Mouse (Mus musculus) spleen, adult 2 months (tissue): ENCODE results near the gene Abt1. TPM values are rescaled to one million over a fixed set of nuclear protein-coding genes. Genes with fewer than 3 reads are reported as not detected.

Experiments used
- DNase-seq, 2 experiments: peaks; one replicate each; pipeline versions ENCODE4 v3.0.0 to v3.0.0-alpha.2; 2012 to 2021; ENCODE audit warnings: low spot score in 2 of 2, low read depth in 1 of 2
- H3K27ac ChIP-seq: fragments of 200-500 bp; 2 replicates; pipeline ENCODE4 v1.5.1; 2012; ENCODE audit warnings: low read length, inconsistent platforms; ENCODE audit not compliant: insufficient read depth
- H3K27me3 ChIP-seq: fragments of 200-500 bp; 2 replicates; pipeline ENCODE4 v1.6.1; 2012; ENCODE audit warnings: mild to moderate bottlenecking, moderate library complexity, low read length, inconsistent platforms; ENCODE audit not compliant: control insufficient read depth, insufficient read depth
- H3K36me3 ChIP-seq: fragments of 200-500 bp; 2 replicates; pipeline ENCODE4 v1.6.1; 2012; ENCODE audit warnings: mild to moderate bottlenecking, low read length, inconsistent platforms; ENCODE audit not compliant: control insufficient read depth, insufficient read depth
- H3K4me1 ChIP-seq: fragments of 200-500 bp; 2 replicates; pipeline ENCODE4 v1.6.1; 2011; ENCODE audit warnings: inconsistent platforms; ENCODE audit not compliant: control insufficient read depth, insufficient read depth, insufficient read length
- H3K4me3 ChIP-seq: fragments of 200-500 bp; 2 replicates; pipeline ENCODE4 v1.5.1; 2011; ENCODE audit warnings: mild to moderate bottlenecking, inconsistent platforms; ENCODE audit not compliant: insufficient read depth, insufficient read length; ENCODE audit errors: extremely low read depth
- CTCF ChIP-seq: fragments of 200-500 bp; IDR thresholded peaks from 2 replicates; pipeline ENCODE4 v1.5.1; 2011; ENCODE audit warnings: mild to moderate bottlenecking, inconsistent platforms; ENCODE audit not compliant: insufficient read depth, insufficient read length, insufficient replicate concordance; ENCODE audit errors: extremely low read depth
- POLR2A ChIP-seq: fragments of 200-500 bp; IDR thresholded peaks from 2 replicates; pipeline ENCODE4 v1.6.1; 2011; ENCODE audit warnings: low read depth, low read length, inconsistent platforms
- WGBS: fragments of 180-500 bp; shearing (Covaris S2); methylation state at CpG from one replicate; pipeline ENCODE4 v1.1.7; 2018; 5-methylcytosine and 5-hydroxymethylcytosine counted together
- polyA plus RNA-seq: library from polyadenylated mRNA; depleted of rRNA; stranded (reverse); fragments of >200 nt; gene quantifications from 2 replicates; pipeline ENCODE4 v1.2.3, GENCODE M21; 2012; rRNA removed

Abt1 gene
- polyA plus RNA-seq = 1.8 TPM in 2 replicates

DNA sequence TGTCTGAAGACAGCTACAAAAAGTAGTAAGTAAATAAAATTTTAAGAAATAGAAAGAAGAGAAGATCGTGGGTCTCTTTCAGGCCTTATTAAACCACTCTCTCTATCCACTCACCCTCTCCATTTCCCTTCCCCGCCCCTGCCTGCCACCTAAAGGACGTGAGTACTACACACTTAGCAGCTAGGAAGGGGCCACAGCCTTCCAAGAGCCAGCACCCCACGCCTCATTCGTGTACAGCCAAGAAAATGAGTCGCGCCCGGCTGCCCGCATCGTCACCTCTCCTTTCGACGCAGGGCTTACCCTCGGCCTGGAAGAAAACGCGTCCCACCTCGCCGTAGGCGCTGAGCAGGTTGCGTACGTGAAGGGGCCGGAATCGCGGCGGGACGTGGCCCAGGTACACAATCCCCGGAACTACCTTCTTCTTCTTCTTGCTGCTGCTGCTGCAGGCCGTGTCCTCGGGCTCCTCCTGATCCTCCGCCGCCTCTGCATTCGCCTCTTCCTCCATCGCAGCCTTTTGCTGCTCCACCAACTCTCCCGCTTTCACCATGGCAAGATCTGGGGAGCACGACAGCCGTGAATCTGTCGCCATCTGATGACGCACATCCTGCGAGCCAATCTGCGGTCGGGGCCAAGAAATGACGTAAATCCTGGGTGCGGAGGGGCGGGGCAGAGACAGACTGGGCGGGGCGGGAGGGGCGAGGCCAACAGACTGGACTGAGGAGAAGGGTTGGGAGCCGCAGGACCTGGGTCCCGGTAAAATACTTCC is at the start of gene Abt1:
Gene Abt1, minus strand, starts transcription at position 581 of the 766 bp plus-strand sequence.
- Histone ChIP-seq H3K36me3 (peaks cover 11% of the 10 kb centered on the region), H3K4me3 (peak within 1 kb of the TSS; percentile 89), H3K4me1 (peaks cover 2% of the 10 kb centered on the region; the same call in 1 of the 2 replicates), H3K27ac (peak within 1 kb of the TSS; percentile 69), H3K27me3 (no peaks in the 10 kb centered on the region)
- WGBS = 1% methylated on average over 48 of the region's 48 CpGs
- TF ChIP-seq CTCF (no peak), POLR2A (peak; percentile 32; the same call in 1 of the 2 replicates)
- DNase-seq = peak; percentile 88 to 89

DNA sequence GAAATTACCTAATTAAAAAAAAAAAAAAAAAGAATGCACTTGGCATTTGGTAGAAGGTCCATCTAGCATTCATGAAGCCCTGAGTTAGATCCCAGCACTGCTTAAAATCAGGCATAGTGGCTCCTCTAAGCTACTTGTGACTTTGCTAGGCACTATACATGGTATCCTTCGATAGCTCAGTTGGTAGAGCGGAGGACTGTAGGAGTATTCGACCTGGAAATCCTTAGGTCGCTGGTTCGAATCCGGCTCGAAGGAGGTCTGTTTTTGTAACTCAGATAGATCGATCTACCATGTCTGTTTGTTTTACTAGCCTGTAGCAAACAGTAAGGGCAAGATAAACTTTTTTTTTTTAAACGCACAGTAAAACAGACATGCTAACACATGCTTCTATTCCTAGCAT is 43.2 kb upstream of the Abt1 start:
- Histone ChIP-seq H3K4me3 (no peak overlapping the region), H3K27me3 (peaks cover 3% of the 10 kb centered on the region), H3K4me1 (peaks cover 5% of the 10 kb centered on the region), H3K27ac (no peak overlapping the region), H3K36me3 (no peaks in the 10 kb centered on the region)
- TF ChIP-seq POLR2A (no peak), CTCF (no peak)
- 18% methylated on average over 9 of the region's 9 CpGs for WGBS
- DNase-seq = peak in 1 of 2 experiments; percentile 47

GRCm38 (mm10) chr13:23466306-23466705 is 42.6 kb upstream of the Abt1 start:
- DNase-seq = no peak
- Histone ChIP-seq H3K27ac (no peak overlapping the region), H3K4me3 (no peak overlapping the region), H3K27me3 (peaks cover 3% of the 10 kb centered on the region), H3K36me3 (no peaks in the 10 kb centered on the region), H3K4me1 (peaks cover 5% of the 10 kb centered on the region)
- no peak for TF ChIP-seq POLR2A
- no peak for TF ChIP-seq CTCF
- WGBS = 96% methylated on average over 1 of the region's 1 CpGs

GRCm38 (mm10) chr13:23465600-23466109 is 42.0 kb upstream of the Abt1 start, which contains the start of gene Btn1a1:
Btn1a1 (minus strand) TSS chr13:23465901.
- Histone ChIP-seq H3K27ac (no peak within 1 kb of the TSS), H3K4me1 (peaks cover 5% of the 10 kb centered on the region)
- no peak for DNase-seq

GRCm38 (mm10) chr13:23464841-23465366 is 41.2 kb upstream of the Abt1 start:
- Histone ChIP-seq H3K4me3 (peak overlapping the region; percentile 31), H3K36me3 (no peaks in the 10 kb centered on the region), H3K4me1 (peaks cover 5% of the 10 kb centered on the region), H3K27me3 (peaks cover 3% of the 10 kb centered on the region), H3K27ac (no peak overlapping the region)
- WGBS = 8% methylated on average over 11 of the region's 11 CpGs
- no peak for DNase-seq
- TF ChIP-seq CTCF (no peak), POLR2A (no peak)

More at GRCm38 (mm10) chr13:23465600-23466109, 42.0 kb upstream of the Abt1 start, which contains the start of gene Btn1a1:
- Histone ChIP-seq H3K36me3 (no peaks in the 10 kb centered on the region), H3K4me3 (peak within 1 kb of the TSS; percentile 31), H3K27me3 (peaks cover 3% of the 10 kb centered on the region)
- TF ChIP-seq CTCF (no peak), POLR2A (no peak)
- 5% methylated on average over 7 of the region's 7 CpGs for WGBS

GRCm38 (mm10) chr13:23464224-23464637 is 40.6 kb upstream of the Abt1 start:
- WGBS = 1% methylated on average over 29 of the region's 29 CpGs
- TF ChIP-seq POLR2A (no peak), CTCF (no peak)
- H3K4me3 ChIP-seq = peak overlapping the region; percentile 55
- no peak overlapping the region for H3K27ac ChIP-seq
- H3K27me3 ChIP-seq = peaks cover 3% of the 10 kb centered on the region
- no peaks in the 10 kb centered on the region for H3K36me3 ChIP-seq
- H3K4me1 ChIP-seq = peaks cover 5% of the 10 kb centered on the region
- DNase-seq = peak in 1 of 2 experiments; percentile 5
